Mouse (Mus musculus) urinary bladder, postnatal 14 days (tissue): Measurements from ENCODE around the gene Hoxa3.

Experiments
- DNase-seq: peaks from one replicate; pipeline ENCODE4 v3.0.0; 2021; ENCODE audit warnings: low spot score

Hoxa3 gene

GRCm38 (mm10) chr6:52154044-52154443 lies 59.1 kb downstream of the Hoxa3 start:
- no peak for DNase-seq

- no peak for DNase-seq
Measured at GRCm38 (mm10) chr6:52153270-52153669, 59.9 kb downstream of the Hoxa3 start.

- no peak for DNase-seq
Measured at GRCm38 (mm10) chr6:52152226-52153193, 60.6 kb downstream of the Hoxa3 start.

GRCm38 (mm10) chr6:52151571-52151970 lies 61.6 kb downstream of the Hoxa3 start:
- no peak for DNase-seq

GRCm38 (mm10) chr6:52150401-52150966 lies 62.7 kb downstream of the Hoxa3 start:
- no peak for DNase-seq

GRCm38 (mm10) chr6:52139115-52139514 lies 74.0 kb downstream of the Hoxa3 start:
- no peak for DNase-seq

GRCm38 (mm10) chr6:52138576-52138975 lies 74.6 kb downstream of the Hoxa3 start:
- no peak for DNase-seq

GRCm38 (mm10) chr6:52137841-52138535 lies 75.1 kb downstream of the Hoxa3 start:
- no peak for DNase-seq

- no peak for DNase-seq
Measured at GRCm38 (mm10) chr6:52123673-52124072, 89.5 kb downstream of the Hoxa3 start.

- no peak for DNase-seq
Measured at GRCm38 (mm10) chr6:52121173-52121572, 92.0 kb downstream of the Hoxa3 start.
